Mouse (Mus musculus): Measurements from ENCODE around the gene Dkk1.
"Not testable (repeated sequence)": the region's sequence is repeated elsewhere in the genome, so short reads cannot be mapped to it uniquely, and the experiment has no call there.

The Dkk1 gene

GRCm38 (mm10) chr19:30549044-30549853 is at the start of gene Dkk1:
Gene Dkk1, minus strand, starts transcription at chr19:30549665.
- DNase-seq (ENCODE audit: low spot score) = no peak

GRCm38 (mm10) chr19:30586366-30586765 is 36.9 kb upstream of the Dkk1 start:
- DNase-seq (ENCODE audit: low spot score) = no peak

- no peak for DNase-seq (ENCODE audit: low spot score)
These were observed 15.1 kb upstream of the Dkk1 start for GRCm38 (mm10) chr19:30564516-30564915.

- DNase-seq (ENCODE audit: low spot score) = no peak
These were observed 14.4 kb upstream of the Dkk1 start for GRCm38 (mm10) chr19:30563876-30564275.

- DNase-seq (ENCODE audit: low spot score) = no peak
These were observed 8.6 kb upstream of the Dkk1 start for GRCm38 (mm10) chr19:30558024-30558423.

- DNase-seq (ENCODE audit: low spot score) = peak; percentile 75
These were observed 5.0 kb upstream of the Dkk1 start for GRCm38 (mm10) chr19:30554467-30554881.

- no peak for DNase-seq (ENCODE audit: low spot score)
These were observed 4.3 kb upstream of the Dkk1 start for GRCm38 (mm10) chr19:30553740-30554139.

GRCm38 (mm10) chr19:30552260-30552659 is 2.8 kb upstream of the Dkk1 start:
- no peak for DNase-seq (ENCODE audit: low spot score)

GRCm38 (mm10) chr19:30549854-30550647 is 586 bp upstream of the Dkk1 start:
- DNase-seq (ENCODE audit: low spot score) = no peak

- no peak for DNase-seq (ENCODE audit: low spot score)
These were observed 938 bp downstream of the Dkk1 start for GRCm38 (mm10) chr19:30548411-30549043.

GRCm38 (mm10) chr19:30539365-30539941 is 10.0 kb downstream of the Dkk1 start:
- DNase-seq (ENCODE audit: low spot score) = not testable (repeated sequence)

GRCm38 (mm10) chr19:30516771-30517170 is 32.7 kb downstream of the Dkk1 start:
- no peak for DNase-seq (ENCODE audit: low spot score)

- no peak for DNase-seq (ENCODE audit: low spot score)
These were observed 39.0 kb downstream of the Dkk1 start for GRCm38 (mm10) chr19:30510481-30510880.

GRCm38 (mm10) chr19:30505497-30505896 is 44.0 kb downstream of the Dkk1 start:
- no peak for DNase-seq (ENCODE audit: low spot score)
